Mouse (Mus musculus): Measurements from ENCODE around the gene Foxn3.

Gene Foxn3

GRCm38 (mm10) chr12:99256463-99256862, 306.9 kb downstream of the Foxn3 start:
- no peak for DNase-seq (ENCODE audit: low spot score)

- DNase-seq (ENCODE audit: low spot score): no peak
Measured at GRCm38 (mm10) chr12:99254436-99254835, 308.9 kb downstream of the Foxn3 start.

- no peak for DNase-seq (ENCODE audit: low spot score)
Measured at GRCm38 (mm10) chr12:99253562-99253961, 309.8 kb downstream of the Foxn3 start.

- no peak for DNase-seq (ENCODE audit: low spot score)
Measured at GRCm38 (mm10) chr12:99248606-99249005, 314.8 kb downstream of the Foxn3 start.

- no peak for DNase-seq (ENCODE audit: low spot score)
Measured at GRCm38 (mm10) chr12:99247939-99248338, 315.4 kb downstream of the Foxn3 start.

- DNase-seq (ENCODE audit: low spot score): no peak
Measured at GRCm38 (mm10) chr12:99246984-99247746, 316.2 kb downstream of the Foxn3 start.

GRCm38 (mm10) chr12:99244673-99245072, 318.7 kb downstream of the Foxn3 start:
- DNase-seq (ENCODE audit: low spot score): no peak

- no peak for DNase-seq (ENCODE audit: low spot score)
Measured at GRCm38 (mm10) chr12:99244264-99244663, 319.1 kb downstream of the Foxn3 start.

- DNase-seq (ENCODE audit: low spot score): no peak
Measured at GRCm38 (mm10) chr12:99243316-99243715, 320.1 kb downstream of the Foxn3 start.

GRCm38 (mm10) chr12:99240185-99240726, 323.1 kb downstream of the Foxn3 start:
- no peak for DNase-seq (ENCODE audit: low spot score)

- DNase-seq (ENCODE audit: low spot score): no peak
Measured at GRCm38 (mm10) chr12:99239735-99240134, 323.6 kb downstream of the Foxn3 start.

GRCm38 (mm10) chr12:99237497-99237896, 325.9 kb downstream of the Foxn3 start:
- no peak for DNase-seq (ENCODE audit: low spot score)

- DNase-seq (ENCODE audit: low spot score): no peak
Measured at GRCm38 (mm10) chr12:99234346-99234745, 329.0 kb downstream of the Foxn3 start.

- no peak for DNase-seq (ENCODE audit: low spot score)
Measured at GRCm38 (mm10) chr12:99233386-99233785, 330.0 kb downstream of the Foxn3 start.

GRCm38 (mm10) chr12:99232478-99232877, 330.9 kb downstream of the Foxn3 start:
- DNase-seq (ENCODE audit: low spot score): no peak

GRCm38 (mm10) chr12:99231321-99231720, 332.1 kb downstream of the Foxn3 start:
- DNase-seq (ENCODE audit: low spot score): no peak

- peak; percentile 28 for DNase-seq (ENCODE audit: low spot score)
Measured at GRCm38 (mm10) chr12:99230783-99231048, 332.7 kb downstream of the Foxn3 start.

GRCm38 (mm10) chr12:99229973-99230782, 333.2 kb downstream of the Foxn3 start:
- DNase-seq (ENCODE audit: low spot score): peak; percentile 72

- no peak for DNase-seq (ENCODE audit: low spot score)
Measured at GRCm38 (mm10) chr12:99227313-99227952, 335.9 kb downstream of the Foxn3 start.

- no peak for DNase-seq (ENCODE audit: low spot score)
Measured at GRCm38 (mm10) chr12:99224863-99225603, 338.3 kb downstream of the Foxn3 start.

- DNase-seq (ENCODE audit: low spot score): no peak
Measured at GRCm38 (mm10) chr12:99221087-99221846, 342.1 kb downstream of the Foxn3 start.
